Comparison of ENCODE assay signal across 9 mouse cellular contexts in the genomic region with DNA sequence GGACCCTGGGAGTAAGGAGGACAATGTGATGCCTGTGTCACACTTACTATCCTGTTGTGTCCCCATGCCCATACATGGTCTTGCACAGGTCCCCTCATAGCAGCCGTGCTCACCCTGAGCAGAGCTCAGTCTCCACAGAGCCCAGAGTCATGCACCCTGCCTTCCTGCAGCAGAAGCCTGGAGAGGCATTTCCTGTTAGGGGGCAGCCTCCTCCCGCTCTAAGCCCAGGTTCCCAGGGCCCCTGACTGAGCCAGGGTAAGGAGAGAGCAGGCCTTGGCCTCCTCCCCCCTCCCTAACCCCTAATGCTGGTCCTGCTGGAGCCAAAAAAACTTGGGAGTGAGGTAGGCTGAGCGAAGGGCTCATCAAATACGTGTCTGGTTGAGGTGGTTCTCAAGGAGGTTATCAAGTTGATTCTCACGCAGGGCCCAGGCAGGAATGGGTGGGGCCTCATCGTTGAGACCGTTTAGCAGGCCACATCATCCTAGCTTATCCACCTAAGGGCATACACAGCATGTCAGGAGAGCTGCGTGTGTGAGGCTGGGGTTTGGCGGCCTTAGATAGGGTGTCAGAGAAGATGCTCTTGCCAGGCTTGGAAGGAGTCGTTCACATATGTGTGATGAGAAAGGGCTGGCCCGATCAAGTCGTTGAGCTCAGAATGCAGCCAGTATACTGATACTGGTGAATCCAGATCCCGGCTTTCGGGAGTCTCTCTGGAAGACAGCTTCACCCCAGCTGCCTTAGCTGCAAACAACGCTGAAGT. TPM values are rescaled to one million over a fixed set of nuclear protein-coding genes. Genes with fewer than 3 reads are reported as not detected.
DNase-seq lines count a peak whose midpoint lies in the region; ATAC-seq and TF ChIP-seq lines count a peak whose summit lies in the region.
"Had no signal": no experiment of that assay in that cellular context is flagged by ENCODE, and none has a peak within 500 bp of the region (broad histone marks: within the 10 kb centered on the region; RNA-seq: fewer than 3 reads in every experiment).

No protein-coding gene starts in this region.

- peak overlapping the region; percentile 41 for H3K4me3 ChIP-seq in lung, postnatal 0 days (ENCODE audit: low read depth, low read length)
- H3K4me3 ChIP-seq in forebrain, embryonic 10.5 days: peak overlapping the region; percentile 61
- H3K4me3 ChIP-seq in limb, embryonic 11.5 days (ENCODE audit: low read depth, low read length): peak overlapping the region; percentile 57
- H3K4me3 ChIP-seq in neural tube, embryonic 14.5 days (ENCODE audit: low read depth, low read length): peak overlapping the region; percentile 37
- H3K4me3 ChIP-seq in thymus, adult 2 months (ENCODE audit: control insufficient read depth, insufficient read depth, low read length): no peak overlapping the region

- H3K9ac ChIP-seq in lung, postnatal 0 days (replicated peaks; ENCODE audit: low read depth): no peak overlapping the region
- H3K9ac ChIP-seq in limb, embryonic 11.5 days (ENCODE audit: low read length): peak overlapping the region; percentile 77
- peak overlapping the region; percentile 54; the same call in 1 of the 2 replicates for H3K9ac ChIP-seq in neural tube, embryonic 14.5 days (replicated peaks; ENCODE audit: low read depth, low read length)

- H3K27ac ChIP-seq in lung, postnatal 0 days (ENCODE audit: low read length): peak overlapping the region; percentile 57
- H3K27ac ChIP-seq in forebrain, embryonic 10.5 days: peak overlapping the region; percentile 92
- H3K27ac ChIP-seq in limb, embryonic 11.5 days (replicated peaks; ENCODE audit: low read depth, low read length): peak overlapping the region; percentile 87
- no peak overlapping the region; the same call in 1 of the 2 replicates for H3K27ac ChIP-seq in neural tube, embryonic 14.5 days (ENCODE audit: low read depth, low read length)
- no peak overlapping the region for H3K27ac ChIP-seq in thymus, adult 2 months (ENCODE audit: control insufficient read depth, insufficient read depth, low read length)

- no peaks in the 10 kb centered on the region for H3K9me3 ChIP-seq in lung, postnatal 0 days (ENCODE audit: low read length)
- no peaks in the 10 kb centered on the region for H3K9me3 ChIP-seq in forebrain, embryonic 10.5 days
- no peaks in the 10 kb centered on the region for H3K9me3 ChIP-seq in limb, embryonic 11.5 days (ENCODE audit: control insufficient read depth, low read length)
- H3K9me3 ChIP-seq in neural tube, embryonic 14.5 days (ENCODE audit: control insufficient read depth, low read length): no peaks in the 10 kb centered on the region

- H3K36me3 ChIP-seq in lung, postnatal 0 days (ENCODE audit: insufficient read depth, low read length): no peaks in the 10 kb centered on the region
- no peaks in the 10 kb centered on the region for H3K36me3 ChIP-seq in forebrain, embryonic 10.5 days (replicated peaks)
- H3K36me3 ChIP-seq in limb, embryonic 11.5 days (ENCODE audit: control insufficient read depth, insufficient read depth, low read length): no peaks in the 10 kb centered on the region; the same call in 1 of the 2 replicates
- no peaks in the 10 kb centered on the region for H3K36me3 ChIP-seq in neural tube, embryonic 14.5 days (ENCODE audit: control insufficient read depth, insufficient read depth, low read length)
- no peaks in the 10 kb centered on the region for H3K36me3 ChIP-seq in thymus, adult 2 months (ENCODE audit: control insufficient read depth, insufficient read depth, low read length)

- no peak for TF ChIP-seq CTCF in lung, postnatal 0 days (IDR thresholded peaks at IDR 0.05)
- TF ChIP-seq CTCF in thymus, adult 2 months (IDR thresholded peaks at IDR 0.05; ENCODE audit: borderline replicate concordance, control insufficient read depth, extremely low read depth, insufficient read depth, low read length, poor library complexity): no peak

- H3K4me2 ChIP-seq in lung, postnatal 0 days (replicated peaks; ENCODE audit: low read depth, low read length): peak overlapping the region; percentile 70
- H3K4me2 ChIP-seq in limb, embryonic 11.5 days (ENCODE audit: low read depth, severe bottlenecking): peak overlapping the region; percentile 99
- peak overlapping the region; percentile 57 for H3K4me2 ChIP-seq in neural tube, embryonic 14.5 days (ENCODE audit: low read depth, low read length)

- peak; percentile 20 for DNase-seq in lung, postnatal 0 days (ENCODE audit: low spot score)
- DNase-seq in lung, postnatal 36 days: no peak
- no peak for DNase-seq in forebrain, embryonic 10.5 days (ENCODE audit: extremely low spot score, low spot score)
- DNase-seq in limb, embryonic 11.5 days (ENCODE audit: low spot score): peak; percentile 47
- no peak for DNase-seq in left cerebral cortex, adult 18-20 months (ENCODE audit: low spot score in 2 of 2)
- DNase-seq in thymus, adult 2 months: no peak
- no peak for DNase-seq in frontal cortex, adult 2 months (ENCODE audit: extremely low spot score in 1 of 2, low spot score in 1 of 2)

- TF ChIP-seq POLR2A in thymus, adult 2 months (IDR thresholded peaks at IDR 0.05; ENCODE audit: control insufficient read depth, extremely low read depth, insufficient read depth, low read length, poor library complexity): no peak

- peak; percentile 8; the same call in 1 of the 2 replicates for ATAC-seq in lung, postnatal 0 days
- ATAC-seq in limb, embryonic 11.5 days (ENCODE audit: insufficient number of reproducible peaks, low FRiP score, low TSS enrichment, low read depth): no peak
- ATAC-seq in neural tube, embryonic 14.5 days (ENCODE audit: low read depth): no peak

- 8% methylated on average over 15 of the region's 15 CpGs for WGBS in lung, postnatal 0 days
- WGBS in forebrain, embryonic 10.5 days: 8% methylated on average over 15 of the region's 15 CpGs
- WGBS in limb, embryonic 11.5 days: 6% methylated on average over 15 of the region's 15 CpGs
- 12% methylated on average over 15 of the region's 15 CpGs for WGBS in neural tube, embryonic 14.5 days
- WGBS in thymus, adult 2 months: 14% methylated on average over 15 of the region's 15 CpGs

- TF ChIP-seq EP300 in lung, postnatal 0 days (IDR thresholded peaks at IDR 0.05): no peak

- 0 out of 2 replicates have a peak, but pooled peaks cover 11% of the 10 kb centered on the region for H3K27me3 ChIP-seq in lung, postnatal 0 days (replicated peaks; ENCODE audit: insufficient read depth, low read length)
- H3K27me3 ChIP-seq in forebrain, embryonic 10.5 days (ENCODE audit: poor library complexity, severe bottlenecking): peaks cover 71% of the 10 kb centered on the region
- 0 out of 2 replicates have a peak, but pooled peaks cover 2% of the 10 kb centered on the region for H3K27me3 ChIP-seq in limb, embryonic 11.5 days (ENCODE audit: control insufficient read depth, insufficient read depth, low read length)
- H3K27me3 ChIP-seq in neural tube, embryonic 14.5 days (ENCODE audit: control insufficient read depth, insufficient read depth, low read length): peaks cover 18% of the 10 kb centered on the region
- H3K27me3 ChIP-seq in thymus, adult 2 months (ENCODE audit: control insufficient read depth, insufficient read depth, low read length): peaks cover 20% of the 10 kb centered on the region

- H3K4me1 ChIP-seq in lung, postnatal 0 days (ENCODE audit: insufficient read depth, low read depth, low read length): peaks cover 14% of the 10 kb centered on the region; the same call in 1 of the 2 replicates
- H3K4me1 ChIP-seq in forebrain, embryonic 10.5 days: peaks cover 72% of the 10 kb centered on the region
- peaks cover 53% of the 10 kb centered on the region for H3K4me1 ChIP-seq in limb, embryonic 11.5 days (ENCODE audit: control insufficient read depth, insufficient read depth, low read length)
- peaks cover 24% of the 10 kb centered on the region for H3K4me1 ChIP-seq in neural tube, embryonic 14.5 days (ENCODE audit: control insufficient read depth, insufficient read depth, low read length)
- H3K4me1 ChIP-seq in thymus, adult 2 months (replicated peaks; ENCODE audit: control insufficient read depth, insufficient read depth, low read length): peaks cover 6% of the 10 kb centered on the region

RNA-seq across cellular contexts. Expression of gene Cd248, which starts 0.7 kb away (rescaled TPM):
- polyA plus RNA-seq in lung, postnatal 0 days (2015; fragmentation: Nextera tagmentation; extraction: Ambion mirVana): 23.1 and 25.1 TPM in 2 replicates
- 15.9 and 17.6 TPM in 2 replicates for polyA plus RNA-seq in forebrain, embryonic 10.5 days (2016; fragmentation: Nextera tagmentation; extraction: Ambion mirVana)
- 41.1 and 45.6 TPM in 2 replicates for polyA plus RNA-seq in limb, embryonic 11.5 days (2014; fragmentation: Nextera tagmentation; extraction: Ambion mirVana)
- 6.3 and 26.4 TPM in 2 replicates for polyA plus RNA-seq in neural tube, embryonic 14.5 days (2014; fragmentation: Nextera tagmentation; extraction: Ambion mirVana)
- 1 to 10 TPM; 3.5 to 4.5 TPM for total RNA-seq in left cerebral cortex, adult 18-20 months (2021)
- 5.9 and 7.7 TPM in 2 replicates for polyA plus RNA-seq in thymus, adult 2 months (2012; rRNA removed)
- polyA plus RNA-seq in frontal cortex, adult 2 months (2012; rRNA removed): 5.2 and 5.7 TPM in 2 replicates
- total RNA-seq: neutrophil, adult 5-6 weeks had no signal

RNA-seq across cellular contexts. Expression of gene Rin1, which starts 16.9 kb away (rescaled TPM):
- 1.7 and 1.9 TPM in 2 replicates for polyA plus RNA-seq in lung, postnatal 0 days (2015; fragmentation: Nextera tagmentation; extraction: Ambion mirVana)
- polyA plus RNA-seq in forebrain, embryonic 10.5 days (2016; fragmentation: Nextera tagmentation; extraction: Ambion mirVana): 2.7 and 3.7 TPM in 2 replicates
- 1.3 and 1.6 TPM in 2 replicates for polyA plus RNA-seq in limb, embryonic 11.5 days (2014; fragmentation: Nextera tagmentation; extraction: Ambion mirVana)
- polyA plus RNA-seq in neural tube, embryonic 14.5 days (2014; fragmentation: Nextera tagmentation; extraction: Ambion mirVana): 0.62 and 0.86 TPM in 2 replicates
- total RNA-seq in left cerebral cortex, adult 18-20 months (2021): 10 to 100 TPM; 75.4 to 75.5 TPM
- polyA plus RNA-seq in thymus, adult 2 months (2012; rRNA removed): 7.1 and 8.8 TPM in 2 replicates
- polyA plus RNA-seq in frontal cortex, adult 2 months (2012; rRNA removed): 59.9 and 70.6 TPM in 2 replicates

RNA-seq across cellular contexts. Expression of gene Tmem151a, which starts 18.1 kb away (rescaled TPM):
- polyA plus RNA-seq in lung, postnatal 0 days (2015; fragmentation: Nextera tagmentation; extraction: Ambion mirVana): 4.1 and 4.5 TPM in 2 replicates
- polyA plus RNA-seq in forebrain, embryonic 10.5 days (2016; fragmentation: Nextera tagmentation; extraction: Ambion mirVana): 0.47 and 1.7 TPM in 2 replicates
- 1.1 and 2.2 TPM in 2 replicates for polyA plus RNA-seq in limb, embryonic 11.5 days (2014; fragmentation: Nextera tagmentation; extraction: Ambion mirVana)
- polyA plus RNA-seq in neural tube, embryonic 14.5 days (2014; fragmentation: Nextera tagmentation; extraction: Ambion mirVana): 19.8 and 23.7 TPM in 2 replicates
- total RNA-seq in left cerebral cortex, adult 18-20 months (2021): 100 to 1,000 TPM; 146 to 149 TPM
- 1.7 and 3.5 TPM in 2 replicates for polyA plus RNA-seq in thymus, adult 2 months (2012; rRNA removed)
- polyA plus RNA-seq in frontal cortex, adult 2 months (2012; rRNA removed): 106 and 122 TPM in 2 replicates
- total RNA-seq: neutrophil, adult 5-6 weeks had no signal

RNA-seq across cellular contexts. Expression of gene Yif1a, which starts 21.1 kb away (rescaled TPM):
- polyA plus RNA-seq in lung, postnatal 0 days (2015; fragmentation: Nextera tagmentation; extraction: Ambion mirVana): 93.3 and 105 TPM in 2 replicates
- 67.1 and 74.2 TPM in 2 replicates for polyA plus RNA-seq in forebrain, embryonic 10.5 days (2016; fragmentation: Nextera tagmentation; extraction: Ambion mirVana)
- polyA plus RNA-seq in limb, embryonic 11.5 days (2014; fragmentation: Nextera tagmentation; extraction: Ambion mirVana): 68.5 and 71.2 TPM in 2 replicates
- polyA plus RNA-seq in neural tube, embryonic 14.5 days (2014; fragmentation: Nextera tagmentation; extraction: Ambion mirVana): 62.2 and 63.5 TPM in 2 replicates
- total RNA-seq in left cerebral cortex, adult 18-20 months (2021): 10 to 100 TPM; 21.6 to 25.5 TPM
- 121 and 137 TPM in 2 replicates for polyA plus RNA-seq in thymus, adult 2 months (2012; rRNA removed)
- 44.7 and 45.1 TPM in 2 replicates for polyA plus RNA-seq in frontal cortex, adult 2 months (2012; rRNA removed)

RNA-seq across cellular contexts. Expression of gene Brms1, which starts 26.1 kb away (rescaled TPM):
- 40.8 and 47.6 TPM in 2 replicates for polyA plus RNA-seq in lung, postnatal 0 days (2015; fragmentation: Nextera tagmentation; extraction: Ambion mirVana)
- polyA plus RNA-seq in forebrain, embryonic 10.5 days (2016; fragmentation: Nextera tagmentation; extraction: Ambion mirVana): 83.0 and 84.2 TPM in 2 replicates
- polyA plus RNA-seq in limb, embryonic 11.5 days (2014; fragmentation: Nextera tagmentation; extraction: Ambion mirVana): 52.6 and 61.2 TPM in 2 replicates
- 21.4 and 34.1 TPM in 2 replicates for polyA plus RNA-seq in neural tube, embryonic 14.5 days (2014; fragmentation: Nextera tagmentation; extraction: Ambion mirVana)
- total RNA-seq in left cerebral cortex, adult 18-20 months (2021): 10 to 100 TPM; 22.6 to 32.0 TPM
- 54.2 and 61.4 TPM in 2 replicates for polyA plus RNA-seq in thymus, adult 2 months (2012; rRNA removed)
- 32.4 and 32.5 TPM in 2 replicates for polyA plus RNA-seq in frontal cortex, adult 2 months (2012; rRNA removed)

Comparison
In these comparisons a context has a peak if more than half of its experiments do, and no peak if none do; other contexts are left out.
1. DNase-seq: peak in lung, postnatal 0 days (single experiment) and limb, embryonic 11.5 days (single experiment); none in lung, postnatal 36 days (single experiment), forebrain, embryonic 10.5 days (single experiment), left cerebral cortex, adult 18-20 months (0 of 2), thymus, adult 2 months (single experiment) and frontal cortex, adult 2 months (0 of 2).
2. H3K27ac ChIP-seq: peak in lung, postnatal 0 days (single experiment), forebrain, embryonic 10.5 days (single experiment) and limb, embryonic 11.5 days (single experiment); none in neural tube, embryonic 14.5 days (single experiment) and thymus, adult 2 months (single experiment).
3. Peak in every context shown above with its lines, with median percentiles within 50 percentile points of each other: H3K4me2 ChIP-seq.